Mouse (Mus musculus) lung, postnatal 0 days (tissue): ENCODE measurements around the gene Tbc1d22a.

Experiments used
- CTCF ChIP-seq: IDR thresholded peaks from 2 replicates; pipeline ENCODE4 v1.5.1; 2016; ENCODE audit warnings: antibody characterized with exemption, mild to moderate bottlenecking
- EP300 ChIP-seq: IDR thresholded peaks from 2 replicates; pipeline ENCODE4 v1.6.1; 2016; ENCODE audit warnings: antibody characterized with exemption, mild to moderate bottlenecking, control low read depth

- no peak for TF ChIP-seq EP300
- TF ChIP-seq CTCF = no peak
These were observed 150.8 kb downstream of the Tbc1d22a start for GRCm38 (mm10) chr15:86364948-86365658.
